Mouse (Mus musculus): ENCODE measurements around the gene Tgfbrap1.

DNA sequence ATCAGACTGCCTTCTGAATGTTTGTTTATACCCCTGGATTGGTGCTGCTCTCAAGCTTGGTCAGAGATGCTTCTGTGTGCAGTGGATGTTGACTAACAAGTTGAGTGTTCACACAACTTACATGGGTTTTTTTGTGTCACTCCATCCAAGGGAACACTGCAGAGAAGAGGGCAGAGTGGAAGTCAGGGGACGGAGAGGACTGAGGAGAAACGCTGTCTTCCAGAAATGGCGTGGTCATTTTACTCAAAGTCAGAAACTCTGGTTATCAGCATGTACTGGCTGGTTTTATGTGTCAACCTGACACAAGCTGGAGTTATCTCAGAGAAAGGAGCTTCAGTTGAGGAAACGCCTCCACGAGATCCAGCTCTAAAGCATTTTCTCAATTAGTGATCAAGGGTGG, 22.5 kb upstream of the Tgfbrap1 start:
- no peak for TF ChIP-seq CTCF (IDR thresholded peaks at IDR 0.05; ENCODE audit: control insufficient read depth, insufficient read depth, insufficient replicate concordance, low read depth, low read length)
- no peak for TF ChIP-seq POLR2A (IDR thresholded peaks at IDR 0.05; ENCODE audit: control insufficient read depth, low read depth, low read length)

All from testis, adult 2 months (tissue).